Comparison of ENCODE assay signal across 27 mouse cellular contexts in the genomic region with DNA sequence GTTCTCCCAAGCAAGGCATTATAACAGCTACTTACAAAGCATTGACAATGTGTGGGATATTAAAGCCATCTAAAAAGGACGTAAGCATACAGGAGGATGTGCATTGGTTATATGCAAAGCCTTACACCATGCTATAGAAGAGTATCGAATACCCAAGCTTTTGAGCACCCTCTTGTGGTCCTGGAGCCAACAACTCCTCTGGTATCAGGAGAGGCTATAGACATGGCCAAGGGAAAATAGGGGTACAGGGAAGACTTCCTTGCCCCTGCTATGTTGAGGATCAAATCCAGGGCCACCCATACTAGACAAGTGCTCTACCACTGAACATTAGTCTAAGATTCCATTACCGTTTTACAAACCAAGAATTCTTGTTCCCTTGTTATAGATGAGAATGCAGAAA. TPM values are rescaled to one million over a fixed set of nuclear protein-coding genes. Genes with fewer than 3 reads are reported as not detected.
DNase-seq lines count a peak whose midpoint lies in the region; ATAC-seq and TF ChIP-seq lines count a peak whose summit lies in the region.
"Had no signal": no experiment of that assay in that cellular context is flagged by ENCODE, and none has a peak within 500 bp of the region (broad histone marks: within the 10 kb centered on the region; RNA-seq: fewer than 3 reads in every experiment).

No protein-coding gene starts in this region.

- no peaks in the 10 kb centered on the region for H3K4me1 ChIP-seq in heart, adult 2 months (ENCODE audit: control insufficient read depth, insufficient read depth, low read length)
- H3K4me1 ChIP-seq in liver, embryonic 14.5 days (replicated peaks; ENCODE audit: control insufficient read depth in 2 of 2, insufficient read depth in 2 of 2, low read length in 1 of 2): peaks cover 0 to 15% of the 10 kb centered on the region in 2 experiments; a peak in 3 of 4 replicates
- peaks cover 14% of the 10 kb centered on the region for H3K4me1 ChIP-seq in liver, embryonic 11.5 days (replicated peaks; ENCODE audit: control insufficient read depth, insufficient read depth, low read length)
- no peaks in the 10 kb centered on the region for H3K4me1 ChIP-seq in cortical plate, adult 2 months (ENCODE audit: control insufficient read depth, insufficient read depth, low read length)
- H3K4me1 ChIP-seq: heart, embryonic 15.5 days; limb, embryonic 12.5 days; neural tube, embryonic 13.5 days had no signal

- peak; percentile 26 for TF ChIP-seq CTCF in heart, adult 2 months (IDR thresholded peaks at IDR 0.05)
- peak; percentile 21; the same call in 1 of the 2 replicates for TF ChIP-seq CTCF in liver, embryonic 14.5 days (IDR thresholded peaks at IDR 0.05; ENCODE audit: low read depth)
- peak; percentile 36 for TF ChIP-seq CTCF in cortical plate, adult 2 months (IDR thresholded peaks at IDR 0.05; ENCODE audit: extremely low read depth, insufficient read depth, low read length)

- no peak overlapping the region for H3K9ac ChIP-seq in heart, adult 2 months (ENCODE audit: low read depth, low read length)
- no peak overlapping the region for H3K9ac ChIP-seq in liver, embryonic 14.5 days (replicated peaks)
- H3K9ac ChIP-seq in liver, embryonic 11.5 days (ENCODE audit: low read depth, low read length): no peak overlapping the region
- H3K9ac ChIP-seq: heart, embryonic 15.5 days; limb, embryonic 12.5 days; liver, embryonic 15.5 days; neural tube, embryonic 13.5 days had no signal

- no peak for TF ChIP-seq EP300 in heart, adult 2 months (IDR thresholded peaks at IDR 0.05; ENCODE audit: insufficient read depth, low read depth, low read length)
- TF ChIP-seq EP300 in liver, embryonic 14.5 days (IDR thresholded peaks at IDR 0.05; ENCODE audit: low read depth): no peak

- no peak for ATAC-seq in liver, embryonic 14.5 days (ENCODE audit: insufficient read depth)
- ATAC-seq in liver, embryonic 11.5 days (replicated peaks; ENCODE audit: low FRiP score): no peak
- no peak for ATAC-seq in megakaryocyte, adult 5-6 weeks (ENCODE audit: poor library complexity, severe bottlenecking)

- H3K27me3 ChIP-seq in heart, adult 2 months (ENCODE audit: control insufficient read depth, insufficient read depth, low read length): no peaks in the 10 kb centered on the region
- H3K27me3 ChIP-seq in liver, embryonic 14.5 days (ENCODE audit: control insufficient read depth, insufficient read depth, low read length): no peaks in the 10 kb centered on the region
- H3K27me3 ChIP-seq in liver, embryonic 11.5 days (replicated peaks; ENCODE audit: control insufficient read depth, insufficient read depth, low read length): no peaks in the 10 kb centered on the region
- H3K27me3 ChIP-seq: heart, embryonic 15.5 days; neural tube, embryonic 13.5 days had no signal

- H3K36me3 ChIP-seq in heart, adult 2 months (ENCODE audit: control insufficient read depth, insufficient read depth, low read length): no peaks in the 10 kb centered on the region
- no peaks in the 10 kb centered on the region for H3K36me3 ChIP-seq in liver, embryonic 14.5 days (replicated peaks; ENCODE audit: control insufficient read depth, insufficient read depth, low read depth)
- no peaks in the 10 kb centered on the region for H3K36me3 ChIP-seq in liver, embryonic 11.5 days (ENCODE audit: control insufficient read depth, insufficient read depth, low read length)
- H3K36me3 ChIP-seq: embryonic facial prominence, embryonic 10.5 days; heart, embryonic 15.5 days; hindbrain, embryonic 10.5 days; limb, embryonic 12.5 days; liver, embryonic 15.5 days; midbrain, embryonic 10.5 days; neural tube, embryonic 13.5 days had no signal

- H3K27ac ChIP-seq in heart, adult 2 months: no peak overlapping the region
- no peak overlapping the region for H3K27ac ChIP-seq in liver, embryonic 14.5 days
- H3K27ac ChIP-seq in liver, embryonic 11.5 days (ENCODE audit: low read depth, low read length): no peak overlapping the region
- no peak overlapping the region for H3K27ac ChIP-seq in cortical plate, adult 2 months (ENCODE audit: insufficient read depth, low read length)
- H3K27ac ChIP-seq: embryonic facial prominence, embryonic 10.5 days; heart, embryonic 15.5 days; hindbrain, embryonic 10.5 days; limb, embryonic 12.5 days; liver, embryonic 15.5 days; midbrain, embryonic 10.5 days; neural tube, embryonic 13.5 days had no signal

- 85% methylated on average over 3 of the region's 3 CpGs for WGBS in heart, adult 2 months
- 58% methylated on average over 3 of the region's 3 CpGs for WGBS in liver, embryonic 14.5 days (ENCODE audit: insufficient replicate concordance)
- WGBS in liver, embryonic 11.5 days: 69% methylated on average over 3 of the region's 3 CpGs

- no peaks in the 10 kb centered on the region for H3K9me3 ChIP-seq in liver, embryonic 14.5 days (ENCODE audit: control insufficient read depth, low read length)
- no peaks in the 10 kb centered on the region for H3K9me3 ChIP-seq in liver, embryonic 11.5 days (ENCODE audit: control insufficient read depth, low read length)
- H3K9me3 ChIP-seq: embryonic facial prominence, embryonic 10.5 days; heart, embryonic 15.5 days; hindbrain, embryonic 10.5 days; limb, embryonic 12.5 days; liver, embryonic 15.5 days; midbrain, embryonic 10.5 days; neural tube, embryonic 13.5 days had no signal

- intact Hi-C loops in heart, adult 2 months (cut with DNase I): no loop called here

- no peak for TF ChIP-seq POLR2A in heart, adult 2 months (IDR thresholded peaks at IDR 0.05; ENCODE audit: insufficient read depth, low read depth, low read length)
- no peak for TF ChIP-seq POLR2A in cortical plate, adult 2 months (IDR thresholded peaks at IDR 0.05; ENCODE audit: extremely low read depth, insufficient read depth, low read length)

- no peak overlapping the region for H3K4me3 ChIP-seq in heart, adult 2 months
- no peak overlapping the region for H3K4me3 ChIP-seq in liver, embryonic 14.5 days (ENCODE audit: insufficient read depth in 1 of 2, low read depth in 2 of 2, low read length in 2 of 2)
- no peak overlapping the region for H3K4me3 ChIP-seq in liver, embryonic 11.5 days (ENCODE audit: low read depth, low read length)
- no peak overlapping the region for H3K4me3 ChIP-seq in cortical plate, adult 2 months (ENCODE audit: insufficient read depth, low read length)
- H3K4me3 ChIP-seq: embryonic facial prominence, embryonic 10.5 days; heart, embryonic 15.5 days; hindbrain, embryonic 10.5 days; limb, embryonic 12.5 days; liver, embryonic 15.5 days; midbrain, embryonic 10.5 days; neural tube, embryonic 13.5 days had no signal

- no peak overlapping the region for H3K4me2 ChIP-seq in liver, embryonic 14.5 days (ENCODE audit: low read depth)
- H3K4me2 ChIP-seq in liver, embryonic 11.5 days: no peak overlapping the region
- H3K4me2 ChIP-seq: heart, embryonic 15.5 days; limb, embryonic 12.5 days; liver, embryonic 15.5 days; neural tube, embryonic 13.5 days had no signal

- H3K79me2 ChIP-seq in heart, adult 2 months (replicated peaks; ENCODE audit: control insufficient read depth, insufficient read depth, low read length): no peaks in the 10 kb centered on the region

- no peak for DNase-seq in heart, adult 2 months
- DNase-seq in heart, adult 11 months: no peak
- no peak for DNase-seq in liver, embryonic 14.5 days (ENCODE audit: low read depth in 3 of 3, low spot score in 3 of 3)
- no peak for DNase-seq in liver, embryonic 11.5 days (ENCODE audit: low spot score)
- DNase-seq in 416B (ENCODE audit: low read depth): peak; percentile 60
- DNase-seq: adrenal gland, postnatal 10 days; cerebellum, adult 18-20 months; cerebellum, postnatal 36 days; heart, adult 18-20 months; kidney, adult 8-10 months; kidney, postnatal 36 days; layer of hippocampus, adult 9-11 months; lung, postnatal 14 days; right cerebral cortex, adult 18-20 months; thymus, postnatal 14 days had no signal

RNA-seq across cellular contexts. Expression of gene Rufy4, which starts 6.7 kb away (rescaled TPM):
- total RNA-seq in heart, adult 2 months (2021): 1 to 10 TPM; 1.1 to 1.2 TPM
- 0.59 and 1.0 TPM in 2 replicates for polyA plus RNA-seq in heart, adult 2 months (2012; rRNA removed)
- 0.02 and 0.09 TPM in 2 replicates for polyA plus RNA-seq in liver, embryonic 14.5 days (2012; rRNA removed)
- polyA plus RNA-seq in liver, embryonic 14.5 days (2014; fragmentation: Nextera tagmentation; extraction: Ambion mirVana): 0.04 TPM in 1 of 2 replicates, not detected in the other
- polyA plus RNA-seq in liver, embryonic 11.5 days (2014; fragmentation: Nextera tagmentation; extraction: Ambion mirVana): 0.17 and 0.34 TPM in 2 replicates
- polyA plus RNA-seq in cortical plate, adult 2 months (2012; rRNA removed): not detected in 2 replicates
- total RNA-seq in megakaryocyte, adult 5-6 weeks (2015): 0.25 and 0.38 TPM in 2 replicates
- 1.1 and 2.5 TPM in 2 replicates for total RNA-seq in megakaryocyte, adult 5-6 weeks (2017)
- total RNA-seq: gastrocnemius, adult 8-10 months had no signal
- polyA plus RNA-seq: liver, embryonic 15.5 days; small intestine, adult 2 months had no signal

RNA-seq across cellular contexts. Expression of gene Tns1, which starts 7.8 kb away (rescaled TPM):
- 100 to 1,000 TPM; 629 to 748 TPM for total RNA-seq in heart, adult 2 months (2021)
- 329 and 365 TPM in 2 replicates for polyA plus RNA-seq in heart, adult 2 months (2012; rRNA removed)
- 7.2 and 8.7 TPM in 2 replicates for polyA plus RNA-seq in liver, embryonic 14.5 days (2012; rRNA removed)
- 15.7 and 20.8 TPM in 2 replicates for polyA plus RNA-seq in liver, embryonic 14.5 days (2014; fragmentation: Nextera tagmentation; extraction: Ambion mirVana)
- polyA plus RNA-seq in liver, embryonic 11.5 days (2014; fragmentation: Nextera tagmentation; extraction: Ambion mirVana): 19.4 and 20.4 TPM in 2 replicates
- polyA plus RNA-seq in cortical plate, adult 2 months (2012; rRNA removed): 19.3 and 23.0 TPM in 2 replicates
- total RNA-seq in megakaryocyte, adult 5-6 weeks (2015): 4.9 and 5.5 TPM in 2 replicates
- 2.9 and 3.2 TPM in 2 replicates for total RNA-seq in megakaryocyte, adult 5-6 weeks (2017)

RNA-seq across cellular contexts. Expression of gene Cxcr2, which starts 21.8 kb away (rescaled TPM):
- under 1 TPM; 0.14 to 0.52 TPM for total RNA-seq in heart, adult 2 months (2021)
- polyA plus RNA-seq in heart, adult 2 months (2012; rRNA removed): 0.82 and 1.3 TPM in 2 replicates
- polyA plus RNA-seq in liver, embryonic 14.5 days (2012; rRNA removed): 0.59 and 0.76 TPM in 2 replicates
- 0.44 and 0.51 TPM in 2 replicates for polyA plus RNA-seq in liver, embryonic 14.5 days (2014; fragmentation: Nextera tagmentation; extraction: Ambion mirVana)
- polyA plus RNA-seq in liver, embryonic 11.5 days (2014; fragmentation: Nextera tagmentation; extraction: Ambion mirVana): 0.47 and 0.70 TPM in 2 replicates
- polyA plus RNA-seq in cortical plate, adult 2 months (2012; rRNA removed): not detected in 2 replicates
- 63.7 and 72.6 TPM in 2 replicates for total RNA-seq in megakaryocyte, adult 5-6 weeks (2015)
- total RNA-seq in megakaryocyte, adult 5-6 weeks (2017): 77.3 and 107 TPM in 2 replicates
- total RNA-seq: gastrocnemius, adult 8-10 months had no signal
- polyA plus RNA-seq: testis, adult 2 months had no signal

Comparison
In these comparisons a context has a peak if more than half of its experiments do, and no peak if none do; other contexts are left out.
1. RNA of gene Tns1, which starts 7.8 kb away (polyA plus RNA-seq): 329 to 365 TPM in heart, adult 2 months; 19.3 to 23.0 TPM in cortical plate, adult 2 months, 19.4 to 20.4 TPM in liver, embryonic 11.5 days and 7.2 to 20.8 TPM in liver, embryonic 14.5 days; every median in the first group is over 10 times any median in the second.
2. Peak in every context shown above with its lines, with median percentiles within 50 percentile points of each other: CTCF ChIP-seq.